Mouse (Mus musculus): ENCODE measurements around the gene Calr4. TPM values are rescaled to one million over a fixed set of nuclear protein-coding genes. Genes with fewer than 3 reads are reported as not detected.

The Calr4 gene
- polyA plus RNA-seq (2014; fragmentation: Nextera tagmentation; extraction: Ambion mirVana) = 0.11 TPM in 1 of 2 replicates, not detected in the other

DNA sequence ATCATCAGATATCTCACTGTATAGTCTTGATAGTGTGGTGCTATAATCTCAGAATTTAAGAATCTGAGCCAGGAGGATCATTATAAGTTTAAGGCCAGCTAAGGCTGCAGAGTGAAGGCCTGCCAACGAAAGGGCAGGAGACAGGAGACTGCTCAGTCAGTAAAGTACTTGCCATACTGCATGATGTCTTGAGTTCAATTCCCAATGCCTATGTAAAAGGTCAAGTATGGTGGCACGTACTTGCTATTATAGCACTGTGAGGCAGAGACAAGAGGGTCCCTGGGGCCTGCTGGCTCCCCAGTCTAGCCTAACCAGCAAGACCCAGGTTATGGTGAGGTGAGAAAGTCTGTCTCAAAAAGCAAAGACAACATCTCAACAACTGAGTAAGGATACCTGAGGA lies at the start of gene Calr4:
Gene Calr4 (plus strand): TSS at position 301 of the 400 bp plus-strand sequence.
- Histone ChIP-seq H3K4me3 (ENCODE audit: low read depth, low read length) (no peak within 1 kb of the TSS), H3K36me3 (ENCODE audit: control insufficient read depth, insufficient read depth, low read length) (no peaks in the 10 kb centered on the region), H3K27me3 (replicated peaks; ENCODE audit: control insufficient read depth, insufficient read depth, low read length) (no peaks in the 10 kb centered on the region), H3K27ac (ENCODE audit: low read depth) (no peak within 1 kb of the TSS), H3K9me3 (ENCODE audit: control insufficient read depth, low read length) (no peaks in the 10 kb centered on the region), H3K4me1 (replicated peaks; ENCODE audit: control insufficient read depth, insufficient read depth, low read length) (no peaks in the 10 kb centered on the region; the same call in 1 of the 2 replicates), H3K9ac (ENCODE audit: low read length) (no peak within 1 kb of the TSS), H3K4me2 (ENCODE audit: low read length) (no peak within 1 kb of the TSS)
- no peak for ATAC-seq (replicated peaks; ENCODE audit: low FRiP score, low TSS enrichment, low read depth)
- no peak for DNase-seq (ENCODE audit: low spot score)
- WGBS = 78% methylated on average over 2 of the region's 2 CpGs

DNA sequence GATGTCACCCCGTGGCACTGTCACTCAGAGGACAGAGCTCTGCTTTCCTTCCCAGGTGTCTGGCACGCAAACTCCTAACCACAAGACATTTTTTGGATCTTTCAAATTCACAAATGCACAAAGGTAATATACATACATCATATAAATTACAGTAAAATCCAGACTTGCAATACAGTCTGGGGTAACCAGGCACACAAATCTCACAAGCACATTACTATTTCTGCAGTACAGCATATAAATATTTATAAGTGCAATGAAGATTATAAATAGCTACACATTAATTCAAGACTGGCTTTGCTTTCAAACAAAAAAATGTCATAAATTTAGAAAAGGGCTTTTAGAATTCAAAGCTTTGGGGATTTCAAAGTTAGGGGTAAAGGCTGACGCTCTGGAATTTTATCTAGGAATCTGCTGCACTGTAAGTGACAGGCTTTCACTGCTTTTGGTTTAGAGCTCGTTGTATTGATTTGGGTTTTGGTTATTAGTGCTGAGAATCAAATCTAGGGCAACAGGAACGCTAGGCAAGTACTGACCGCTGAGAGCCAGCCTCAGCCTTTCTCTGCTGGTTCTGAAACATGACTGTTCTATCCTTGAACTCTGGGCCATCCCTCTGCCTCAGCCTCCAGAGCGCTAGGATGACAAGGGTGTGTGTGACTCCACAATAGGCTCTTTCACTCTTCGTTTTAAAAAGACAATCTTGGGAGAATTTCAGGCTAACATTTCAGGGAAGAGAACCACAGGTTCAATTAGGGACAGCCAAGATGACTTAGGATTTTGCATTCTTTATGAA lies 48.5 kb upstream of the Calr4 start:
- DNase-seq (ENCODE audit: low spot score) (no peak), ATAC-seq (replicated peaks; ENCODE audit: low FRiP score, low TSS enrichment, low read depth) (no peak)
- H3K27me3 ChIP-seq (replicated peaks; ENCODE audit: control insufficient read depth, insufficient read depth, low read length) = no peaks in the 10 kb centered on the region
- WGBS = 70% methylated on average over 8 of the region's 8 CpGs
- no peak overlapping the region for H3K27ac ChIP-seq (ENCODE audit: low read depth)
- H3K36me3 ChIP-seq (ENCODE audit: control insufficient read depth, insufficient read depth, low read length) = no peaks in the 10 kb centered on the region
- H3K4me2 ChIP-seq (ENCODE audit: low read length) = no peak overlapping the region
- H3K4me1 ChIP-seq (replicated peaks; ENCODE audit: control insufficient read depth, insufficient read depth, low read length) = peaks cover 4% of the 10 kb centered on the region; the same call in 1 of the 2 replicates
- no peak overlapping the region for H3K9ac ChIP-seq (ENCODE audit: low read length)
- H3K9me3 ChIP-seq (ENCODE audit: control insufficient read depth, low read length) = no peaks in the 10 kb centered on the region
- no peak overlapping the region for H3K4me3 ChIP-seq (ENCODE audit: low read depth, low read length)

DNA sequence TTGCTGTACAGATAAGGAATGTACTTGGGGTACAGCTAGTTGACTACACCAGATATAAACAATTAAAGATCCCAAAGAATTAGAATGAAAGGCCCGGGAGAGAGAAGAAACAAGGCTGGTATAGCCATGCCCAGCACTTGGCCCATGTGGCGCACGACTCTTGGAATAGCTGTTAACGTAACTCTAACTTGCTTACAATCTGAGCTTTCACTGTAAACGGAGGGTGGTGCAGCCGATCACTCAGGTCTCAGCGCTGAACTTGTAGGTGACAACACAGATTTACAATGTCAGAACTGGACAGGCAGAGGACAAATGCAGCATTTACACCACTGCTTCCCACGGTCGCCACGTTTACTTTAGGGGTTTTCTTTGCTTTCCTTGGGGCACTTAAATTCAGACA lies 42.7 kb upstream of the Calr4 start:
- Histone ChIP-seq H3K27me3 (replicated peaks; ENCODE audit: control insufficient read depth, insufficient read depth, low read length) (no peaks in the 10 kb centered on the region), H3K4me1 (replicated peaks; ENCODE audit: control insufficient read depth, insufficient read depth, low read length) (0 out of 2 replicates have a peak, but pooled peaks cover 3% of the 10 kb centered on the region), H3K9ac (ENCODE audit: low read length) (no peak overlapping the region), H3K4me3 (ENCODE audit: low read depth, low read length) (no peak overlapping the region), H3K27ac (ENCODE audit: low read depth) (no peak overlapping the region), H3K4me2 (ENCODE audit: low read length) (no peak overlapping the region), H3K9me3 (ENCODE audit: control insufficient read depth, low read length) (no peaks in the 10 kb centered on the region), H3K36me3 (ENCODE audit: control insufficient read depth, insufficient read depth, low read length) (no peaks in the 10 kb centered on the region)
- DNase-seq (ENCODE audit: low spot score) (no peak), ATAC-seq (replicated peaks; ENCODE audit: low FRiP score, low TSS enrichment, low read depth) (no peak)
- WGBS = 48% methylated on average over 10 of the region's 10 CpGs

DNA sequence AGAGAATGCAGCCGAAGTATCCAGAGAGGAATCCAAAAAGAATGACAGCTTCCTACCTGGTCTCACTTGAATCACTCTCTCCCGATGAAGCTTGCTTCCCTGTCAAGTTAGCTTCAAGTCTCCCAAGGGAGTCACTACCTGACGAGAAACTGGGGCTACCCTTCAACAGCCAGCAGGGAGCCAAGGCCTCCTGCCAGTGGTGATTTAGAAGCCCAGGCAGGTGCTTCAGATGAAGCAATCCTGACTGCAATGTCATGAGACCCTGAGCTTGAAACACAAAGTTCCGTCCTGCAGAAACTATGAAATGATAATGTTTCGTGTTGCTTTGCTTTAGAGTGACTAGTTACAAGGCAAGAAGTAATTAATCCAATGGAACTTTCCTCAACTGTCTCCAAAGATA lies 40.4 kb upstream of the Calr4 start:
- no peak overlapping the region for H3K4me3 ChIP-seq (ENCODE audit: low read depth, low read length)
- ATAC-seq (replicated peaks; ENCODE audit: low FRiP score, low TSS enrichment, low read depth) = no peak
- 89% methylated on average over 5 of the region's 5 CpGs for WGBS

DNA sequence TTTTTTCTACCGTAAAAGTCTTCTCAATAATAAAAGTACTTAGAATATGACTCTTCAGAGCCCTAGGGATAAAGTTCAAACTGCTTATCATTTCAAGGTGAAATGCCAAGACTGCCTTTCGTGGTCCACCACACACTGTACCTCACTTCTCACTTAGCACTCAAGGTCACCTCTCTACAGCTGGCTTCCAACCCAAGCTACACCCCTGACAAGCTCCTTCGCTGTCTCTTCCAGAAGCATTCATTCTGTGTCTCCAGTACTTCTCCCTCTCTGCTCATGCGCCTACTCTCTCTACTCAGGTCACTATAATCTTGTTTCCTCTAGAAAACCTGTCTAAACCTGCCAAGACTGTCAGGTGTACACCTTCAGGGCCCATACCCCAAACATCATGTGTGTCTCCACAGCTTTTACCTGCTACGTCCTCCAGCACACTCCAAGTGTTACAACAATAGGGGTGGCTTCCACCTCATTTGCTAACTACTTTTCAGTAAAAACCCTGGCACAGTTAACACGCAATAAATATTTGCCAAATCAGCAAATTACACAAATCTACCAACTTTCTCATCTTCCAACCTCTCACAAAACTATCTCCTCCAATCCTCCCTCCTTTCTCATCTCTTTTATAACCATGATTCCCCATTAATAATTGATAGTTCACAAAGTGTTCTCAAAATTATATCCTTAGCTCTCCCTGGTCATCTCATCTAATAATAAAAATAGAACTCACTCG lies 38.2 kb upstream of the Calr4 start:
- H3K4me2 ChIP-seq (ENCODE audit: low read length) = no peak overlapping the region
- H3K27ac ChIP-seq (ENCODE audit: low read depth) = no peak overlapping the region
- no peak overlapping the region for H3K9ac ChIP-seq (ENCODE audit: low read length)
- no peaks in the 10 kb centered on the region for H3K36me3 ChIP-seq (ENCODE audit: control insufficient read depth, insufficient read depth, low read length)
- peaks cover 10% of the 10 kb centered on the region for H3K4me1 ChIP-seq (replicated peaks; ENCODE audit: control insufficient read depth, insufficient read depth, low read length)
- WGBS = 87% methylated on average over 7 of the region's 7 CpGs
- ATAC-seq (replicated peaks; ENCODE audit: low FRiP score, low TSS enrichment, low read depth) (no peak), DNase-seq (ENCODE audit: low spot score) (no peak)
- H3K27me3 ChIP-seq (replicated peaks; ENCODE audit: control insufficient read depth, insufficient read depth, low read length) = no peaks in the 10 kb centered on the region
- H3K4me3 ChIP-seq (ENCODE audit: low read depth, low read length) = no peak overlapping the region
- no peaks in the 10 kb centered on the region for H3K9me3 ChIP-seq (ENCODE audit: control insufficient read depth, low read length)

More for the DNA sequence above, 40.4 kb upstream of the Calr4 start:
- H3K9me3 ChIP-seq (ENCODE audit: control insufficient read depth, low read length) = no peaks in the 10 kb centered on the region
- no peaks in the 10 kb centered on the region for H3K36me3 ChIP-seq (ENCODE audit: control insufficient read depth, insufficient read depth, low read length)
- no peak for DNase-seq (ENCODE audit: low spot score)
- H3K9ac ChIP-seq (ENCODE audit: low read length) = no peak overlapping the region
- H3K27me3 ChIP-seq (replicated peaks; ENCODE audit: control insufficient read depth, insufficient read depth, low read length) = no peaks in the 10 kb centered on the region
- 0 out of 2 replicates have a peak, but pooled peaks cover 3% of the 10 kb centered on the region for H3K4me1 ChIP-seq (replicated peaks; ENCODE audit: control insufficient read depth, insufficient read depth, low read length)
- H3K4me2 ChIP-seq (ENCODE audit: low read length) = no peak overlapping the region
- H3K27ac ChIP-seq (ENCODE audit: low read depth) = no peak overlapping the region

DNA sequence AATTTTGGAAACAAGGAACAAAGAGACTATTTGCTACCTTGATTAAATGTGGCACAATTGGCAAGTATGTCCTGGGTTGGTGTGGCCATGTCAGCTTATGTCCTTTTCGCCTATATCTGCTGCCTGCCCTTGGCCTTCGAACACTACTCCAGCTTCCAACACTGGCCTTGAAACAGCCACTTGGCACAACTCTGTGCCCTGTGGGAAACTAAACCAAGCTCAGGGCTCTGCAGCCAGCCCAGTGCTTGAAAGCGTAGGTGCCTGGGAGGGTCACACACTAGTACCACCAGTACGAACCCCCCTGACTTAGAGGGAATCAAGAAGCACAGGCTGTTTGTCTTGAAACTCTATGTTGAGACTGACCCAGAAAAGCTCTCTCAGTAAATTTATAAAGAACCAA lies 35.2 kb upstream of the Calr4 start:
- WGBS = 97% methylated on average over 4 of the region's 4 CpGs
- Histone ChIP-seq H3K4me2 (ENCODE audit: low read length) (no peak overlapping the region), H3K4me3 (ENCODE audit: low read depth, low read length) (no peak overlapping the region), H3K9ac (ENCODE audit: low read length) (no peak overlapping the region), H3K27ac (ENCODE audit: low read depth) (no peak overlapping the region), H3K36me3 (ENCODE audit: control insufficient read depth, insufficient read depth, low read length) (no peaks in the 10 kb centered on the region), H3K27me3 (replicated peaks; ENCODE audit: control insufficient read depth, insufficient read depth, low read length) (no peaks in the 10 kb centered on the region), H3K9me3 (ENCODE audit: control insufficient read depth, low read length) (no peaks in the 10 kb centered on the region), H3K4me1 (replicated peaks; ENCODE audit: control insufficient read depth, insufficient read depth, low read length) (peaks cover 8% of the 10 kb centered on the region)
- DNase-seq (ENCODE audit: low spot score) (no peak), ATAC-seq (replicated peaks; ENCODE audit: low FRiP score, low TSS enrichment, low read depth) (no peak)

DNA sequence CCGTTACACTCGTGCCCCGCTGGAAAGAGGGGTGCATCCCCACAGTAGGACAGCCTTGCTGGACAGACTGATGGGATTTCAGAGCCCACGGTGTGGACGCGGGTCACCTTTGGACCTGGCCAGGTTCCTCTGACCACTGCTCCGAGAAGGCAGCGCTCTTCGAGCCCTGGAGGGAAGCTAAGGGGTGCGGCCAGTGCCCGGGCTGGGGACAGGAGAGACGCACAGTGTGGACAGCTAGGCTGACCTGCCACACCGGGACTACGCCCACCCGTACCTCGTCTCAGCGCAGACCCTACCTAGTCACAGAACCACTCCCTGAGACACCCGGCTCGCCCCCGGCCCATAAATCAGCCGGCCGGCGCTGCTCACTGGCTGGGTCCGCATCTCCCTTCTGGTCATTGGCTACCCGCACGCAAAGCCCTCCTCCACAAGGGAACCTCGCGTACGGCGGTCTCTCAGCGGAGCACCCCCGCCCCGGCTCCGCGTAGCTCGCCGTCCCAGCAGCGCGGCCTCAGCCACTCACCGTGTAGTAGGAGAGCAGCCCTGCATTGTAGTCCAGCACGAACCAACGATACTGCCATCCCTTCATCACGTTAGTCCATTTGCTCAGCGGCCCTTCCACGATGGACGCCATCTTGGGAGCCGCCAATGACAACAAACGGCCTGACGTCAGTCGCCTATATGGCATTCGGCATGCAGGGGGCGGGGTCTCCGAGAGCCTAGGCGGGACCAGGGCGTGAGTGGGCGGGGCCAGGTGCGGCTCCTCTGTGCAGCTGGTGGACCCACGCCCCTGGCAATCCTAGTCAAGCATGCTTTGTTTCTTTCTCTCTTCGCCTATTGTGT lies 32.5 kb upstream of the Calr4 start, which contains the start of gene Osbpl9:
Gene Osbpl9 (minus strand): TSS at position 691 of the 843 bp plus-strand sequence.
- Histone ChIP-seq H3K27ac (ENCODE audit: low read depth) (peak within 1 kb of the TSS; percentile 96), H3K4me2 (ENCODE audit: low read length) (peak within 1 kb of the TSS; percentile 82), H3K9me3 (ENCODE audit: control insufficient read depth, low read length) (no peaks in the 10 kb centered on the region), H3K36me3 (ENCODE audit: control insufficient read depth, insufficient read depth, low read length) (no peaks in the 10 kb centered on the region), H3K27me3 (replicated peaks; ENCODE audit: control insufficient read depth, insufficient read depth, low read length) (no peaks in the 10 kb centered on the region), H3K4me1 (replicated peaks; ENCODE audit: control insufficient read depth, insufficient read depth, low read length) (peaks cover 8% of the 10 kb centered on the region), H3K9ac (ENCODE audit: low read length) (peak within 1 kb of the TSS; percentile 78), H3K4me3 (ENCODE audit: low read depth, low read length) (peak within 1 kb of the TSS; percentile 76)
- under 1% methylated on average over 59 of the region's 59 CpGs for WGBS
- DNase-seq (ENCODE audit: low spot score) = peak; percentile 100
- peak; percentile 99 for ATAC-seq (replicated peaks; ENCODE audit: low FRiP score, low TSS enrichment, low read depth)

DNA sequence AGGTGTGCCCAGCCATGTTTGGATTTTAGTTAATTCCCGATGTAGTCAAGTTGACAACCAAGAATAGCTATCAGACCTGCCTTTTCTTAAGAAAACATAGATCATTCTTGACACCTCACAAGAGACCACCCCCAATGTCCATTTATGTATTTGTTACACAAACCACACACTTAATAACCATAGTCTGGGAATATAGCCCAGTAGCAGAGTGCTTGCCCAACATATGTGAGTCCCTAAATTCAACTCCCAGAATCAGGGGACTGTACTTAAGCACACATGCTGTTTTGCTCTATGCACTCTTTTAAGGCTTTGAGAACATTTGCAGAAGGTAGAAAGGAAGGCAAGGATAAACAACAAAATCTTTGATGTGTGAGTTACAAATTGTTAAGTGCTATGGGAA lies 30.4 kb upstream of the Calr4 start:
- H3K27ac ChIP-seq (ENCODE audit: low read depth) = no peak overlapping the region
- ATAC-seq (replicated peaks; ENCODE audit: low FRiP score, low TSS enrichment, low read depth) (no peak), DNase-seq (ENCODE audit: low spot score) (no peak)
- H3K9ac ChIP-seq (ENCODE audit: low read length) = no peak overlapping the region
- 79% methylated on average over 1 of the region's 1 CpGs for WGBS
- H3K27me3 ChIP-seq (replicated peaks; ENCODE audit: control insufficient read depth, insufficient read depth, low read length) = no peaks in the 10 kb centered on the region
- H3K9me3 ChIP-seq (ENCODE audit: control insufficient read depth, low read length) = no peaks in the 10 kb centered on the region
- peaks cover 8% of the 10 kb centered on the region for H3K4me1 ChIP-seq (replicated peaks; ENCODE audit: control insufficient read depth, insufficient read depth, low read length)
- no peak overlapping the region for H3K4me2 ChIP-seq (ENCODE audit: low read length)
- no peaks in the 10 kb centered on the region for H3K36me3 ChIP-seq (ENCODE audit: control insufficient read depth, insufficient read depth, low read length)
- H3K4me3 ChIP-seq (ENCODE audit: low read depth, low read length) = no peak overlapping the region
